Mouse (Mus musculus) forebrain, postnatal 0 days (tissue): ENCODE results near the gene Mbnl1. TPM values are rescaled to one million over a fixed set of nuclear protein-coding genes. Genes with fewer than 3 reads are reported as not detected.

Experiments
- ATAC-seq: fragments of 200-750 bp; cut with Nextera tagmentation; 2 replicates; pipeline ENCODE4 v1.8.0; 2017; ENCODE audit warnings: mild to moderate bottlenecking, moderate library complexity
- DNase-seq: peaks from one replicate; pipeline ENCODE4 v3.0.0-alpha.2; 2015
- H3K27ac ChIP-seq: fragments of 300-500 bp; sonication (generic); 2 replicates; pipeline ENCODE4 v1.5.1; 2014; ENCODE audit warnings: low read depth, mild to moderate bottlenecking, antibody characterized with exemption, low read length, moderate library complexity, mixed read lengths
- H3K27me3 ChIP-seq: fragments of 300-500 bp; sonication (generic); 2 replicates; pipeline ENCODE4 v1.6.1; 2014; ENCODE audit warnings: mild to moderate bottlenecking, low read length, mixed read lengths; ENCODE audit not compliant: insufficient read depth
- H3K36me3 ChIP-seq: fragments of 300-500 bp; sonication (generic); 2 replicates; pipeline ENCODE4 v1.6.1; 2014; ENCODE audit warnings: mild to moderate bottlenecking, moderate library complexity; ENCODE audit not compliant: insufficient read depth
- H3K4me1 ChIP-seq: fragments of 300-500 bp; sonication (generic); 2 replicates; pipeline ENCODE4 v1.6.1; 2014; ENCODE audit warnings: antibody characterized with exemption; ENCODE audit not compliant: insufficient read depth
- H3K4me2 ChIP-seq: fragments of 300-500 bp; sonication (generic); 2 replicates; pipeline ENCODE4 v1.6.1; 2014; ENCODE audit warnings: low read depth, mild to moderate bottlenecking, moderate library complexity
- H3K4me3 ChIP-seq: fragments of 300-500 bp; sonication (generic); 2 replicates; pipeline ENCODE4 v1.5.1; 2014; ENCODE audit warnings: low read depth, low read length, mixed read lengths
- H3K9ac ChIP-seq: fragments of 300-500 bp; sonication (generic); 2 replicates; pipeline ENCODE4 v1.6.1; 2014; ENCODE audit warnings: mild to moderate bottlenecking
- H3K9me3 ChIP-seq: fragments of 300-500 bp; sonication (generic); 2 replicates; pipeline ENCODE4 v1.6.1; 2016; ENCODE audit warnings: low read length
- CTCF ChIP-seq: sonication (generic); IDR thresholded peaks from 2 replicates; pipeline ENCODE4 v1.5.1; 2016; ENCODE audit warnings: antibody characterized with exemption, control low read depth, low read depth
- WGBS: fragments of 180-500 bp; shearing (Covaris S2); extraction: QIAGEN DNeasy Blood & Tissue Kit; methylation state at CpG from one replicate; pipeline ENCODE4 v1.1.7; 2014; 5-methylcytosine and 5-hydroxymethylcytosine counted together
- polyA plus RNA-seq: library from polyadenylated mRNA; unstranded; fragments of >200 nt; fragmentation: Nextera tagmentation; extraction: Ambion mirVana; gene quantifications from 2 replicates; pipeline ENCODE4 v1.2.1, GENCODE M21; 2015
- total RNA-seq: library from RNA; depleted of rRNA; stranded (reverse); fragments of >200 nt; gene quantifications from 2 replicates; pipeline ENCODE4 v1.2.3, GENCODE M21; 2014

The Mbnl1 gene
- total and polyA plus RNA-seq, 2 experiments from 2014 or later, result 42.7 to 84.7 TPM

- Histone ChIP-seq H3K9ac (no peak overlapping the region), H3K9me3 (no peaks in the 10 kb centered on the region), H3K4me3 (no peak overlapping the region), H3K4me1 (0 out of 2 replicates have a peak, but pooled peaks cover 2% of the 10 kb centered on the region), H3K36me3 (no peaks in the 10 kb centered on the region), H3K27me3 (no peaks in the 10 kb centered on the region), H3K4me2 (no peak overlapping the region), H3K27ac (no peak overlapping the region)
- no peak for TF ChIP-seq CTCF
- no peak for ATAC-seq
- DNase-seq, result no peak
- whole genome bisulfite sequencing, result 95% methylated on average over 4 of the region's 4 CpGs
Measured at GRCm38 (mm10) chr3:60546904-60547303, 74.3 kb downstream of the Mbnl1 start.

- no peak for ATAC-seq
Measured at GRCm38 (mm10) chr3:60550492-60550891, 77.9 kb downstream of the Mbnl1 start.

GRCm38 (mm10) chr3:60551650-60552049 is 79.0 kb downstream of the Mbnl1 start:
- Histone ChIP-seq H3K27ac (no peak overlapping the region), H3K9me3 (no peaks in the 10 kb centered on the region), H3K4me3 (no peak overlapping the region), H3K27me3 (no peaks in the 10 kb centered on the region), H3K9ac (no peak overlapping the region), H3K4me2 (no peak overlapping the region), H3K36me3 (no peaks in the 10 kb centered on the region), H3K4me1 (0 out of 2 replicates have a peak, but pooled peaks cover 2% of the 10 kb centered on the region)
- no peak for TF ChIP-seq CTCF
- ATAC-seq (peak; percentile 53), DNase-seq (no peak)
- WGBS, result 37% methylated on average over 3 of the region's 3 CpGs

More at GRCm38 (mm10) chr3:60550492-60550891, 77.9 kb downstream of the Mbnl1 start:
- Histone ChIP-seq H3K36me3 (no peaks in the 10 kb centered on the region), H3K9me3 (no peaks in the 10 kb centered on the region), H3K4me1 (0 out of 2 replicates have a peak, but pooled peaks cover 2% of the 10 kb centered on the region), H3K27ac (no peak overlapping the region), H3K4me3 (no peak overlapping the region), H3K4me2 (no peak overlapping the region), H3K9ac (no peak overlapping the region), H3K27me3 (no peaks in the 10 kb centered on the region)
- no peak for DNase-seq
- 49% methylated on average over 5 of the region's 5 CpGs for WGBS
- TF ChIP-seq CTCF, result no peak

GRCm38 (mm10) chr3:60553011-60553410 is 80.4 kb downstream of the Mbnl1 start:
- TF ChIP-seq CTCF, result no peak
- Histone ChIP-seq H3K4me1 (0 out of 2 replicates have a peak, but pooled peaks cover 2% of the 10 kb centered on the region), H3K27ac (no peak overlapping the region), H3K27me3 (no peaks in the 10 kb centered on the region), H3K36me3 (no peaks in the 10 kb centered on the region), H3K4me3 (no peak overlapping the region), H3K9ac (no peak overlapping the region), H3K4me2 (no peak overlapping the region), H3K9me3 (no peaks in the 10 kb centered on the region)
- DNase-seq, result no peak
- ATAC-seq, result no peak
- 86% methylated on average over 3 of the region's 3 CpGs for WGBS

- 90% methylated on average over 3 of the region's 3 CpGs for WGBS
- ATAC-seq (no peak), DNase-seq (no peak)
- Histone ChIP-seq H3K27ac (no peak overlapping the region), H3K9me3 (no peaks in the 10 kb centered on the region), H3K4me3 (no peak overlapping the region), H3K9ac (no peak overlapping the region), H3K4me2 (no peak overlapping the region), H3K36me3 (no peaks in the 10 kb centered on the region), H3K27me3 (no peaks in the 10 kb centered on the region), H3K4me1 (0 out of 2 replicates have a peak, but pooled peaks cover under 1% of the 10 kb centered on the region)
- no peak for TF ChIP-seq CTCF
Measured at GRCm38 (mm10) chr3:60556596-60556995, 84.0 kb downstream of the Mbnl1 start.

GRCm38 (mm10) chr3:60558252-60558862 is 85.7 kb downstream of the Mbnl1 start:
- Histone ChIP-seq H3K9me3 (no peaks in the 10 kb centered on the region), H3K4me1 (0 out of 2 replicates have a peak, but pooled peaks cover 3% of the 10 kb centered on the region), H3K4me3 (no peak overlapping the region), H3K27ac (no peak overlapping the region), H3K27me3 (no peaks in the 10 kb centered on the region), H3K4me2 (no peak overlapping the region), H3K36me3 (no peaks in the 10 kb centered on the region), H3K9ac (no peak overlapping the region)
- ATAC-seq, result no peak; the same call in 1 of the 2 replicates
- DNase-seq, result no peak
- WGBS, result 66% methylated on average over 7 of the region's 7 CpGs
- TF ChIP-seq CTCF, result no peak

GRCm38 (mm10) chr3:60559762-60560161 is 87.1 kb downstream of the Mbnl1 start:
- Histone ChIP-seq H3K4me2 (no peak overlapping the region), H3K4me1 (0 out of 2 replicates have a peak, but pooled peaks cover 9% of the 10 kb centered on the region), H3K4me3 (no peak overlapping the region), H3K27me3 (no peaks in the 10 kb centered on the region), H3K27ac (no peak overlapping the region), H3K9me3 (no peaks in the 10 kb centered on the region), H3K36me3 (no peaks in the 10 kb centered on the region), H3K9ac (no peak overlapping the region)
- WGBS, result 76% methylated on average over 2 of the region's 2 CpGs
- TF ChIP-seq CTCF, result no peak
- DNase-seq (no peak), ATAC-seq (no peak)
